Mouse (Mus musculus) testis, adult 2 months (tissue): Measurements from ENCODE around the gene Rpl34.

ENCODE experiments used
- CTCF ChIP-seq: fragments of 200-500 bp; IDR thresholded peaks from 2 replicates; pipeline ENCODE4 v1.5.1; 2012; ENCODE audit warnings: low read depth, mild to moderate bottlenecking, inconsistent platforms, low read length, moderate library complexity; ENCODE audit not compliant: control insufficient read depth, insufficient read depth, insufficient replicate concordance
- POLR2A ChIP-seq: fragments of 200-500 bp; IDR thresholded peaks from 2 replicates; pipeline ENCODE4 v1.6.1; 2012; ENCODE audit warnings: low read depth, mild to moderate bottlenecking, inconsistent platforms, low read length, moderate library complexity; ENCODE audit not compliant: control insufficient read depth

GRCm38 (mm10) chr3:130764091-130764490 is 33.9 kb upstream of the Rpl34 start:
- TF ChIP-seq POLR2A = no peak
- no peak for TF ChIP-seq CTCF
